Mouse (Mus musculus): ENCODE data around the gene Secisbp2. TPM values are rescaled to one million over a fixed set of nuclear protein-coding genes. Genes with fewer than 3 reads are reported as not detected.
"Not testable (repeated sequence)": the region's sequence is repeated elsewhere in the genome, so short reads cannot be mapped to it uniquely, and the experiment has no call there.

Gene Secisbp2
- total RNA-seq (2021) = 10 to 100 TPM in 1 of 2 experiments, 1 to 10 TPM in 1; 8.7 to 11.4 TPM
- long read RNA-seq, experiment 1, transcript Secisbp2-201 (17 exons, 3,328 nt) = major isoform, 5 of 12 reads
- long read RNA-seq, experiment 1, partial matches to known transcripts = 3 of 12 reads
- long read RNA-seq, experiment 1, other reads (novel, unspliced or antisense) = 4 of 12 reads
- long read RNA-seq, experiment 2, partial matches to known transcripts = 0 of 4 reads
- long read RNA-seq, experiment 2, other reads (novel, unspliced or antisense) = 3 of 4 reads

GRCm38 (mm10) chr13:51651408-51652064, at the start of gene Secisbp2:
Secisbp2 (plus strand) TSS chr13:51651697.
- DNase-seq = peak; percentile 92

GRCm38 (mm10) chr13:51602764-51603163, 48.7 kb upstream of the Secisbp2 start:
- DNase-seq = no peak

GRCm38 (mm10) chr13:51603221-51603893, 48.1 kb upstream of the Secisbp2 start:
- DNase-seq = peak; percentile 7

GRCm38 (mm10) chr13:51603894-51604244, 47.6 kb upstream of the Secisbp2 start:
- DNase-seq = no peak

GRCm38 (mm10) chr13:51609231-51609630, 42.3 kb upstream of the Secisbp2 start:
- no peak for DNase-seq

GRCm38 (mm10) chr13:51611060-51611459, 40.4 kb upstream of the Secisbp2 start:
- no peak for DNase-seq

- DNase-seq = no peak
Observed at GRCm38 (mm10) chr13:51611500-51611899, 40.0 kb upstream of the Secisbp2 start.

- no peak for DNase-seq
Observed at GRCm38 (mm10) chr13:51615815-51616214, 35.7 kb upstream of the Secisbp2 start.

- DNase-seq = no peak
Observed at GRCm38 (mm10) chr13:51616417-51617044, 35.0 kb upstream of the Secisbp2 start.

- no peak for DNase-seq
Observed at GRCm38 (mm10) chr13:51617306-51617705, 34.2 kb upstream of the Secisbp2 start.

GRCm38 (mm10) chr13:51617861-51618260, 33.6 kb upstream of the Secisbp2 start:
- DNase-seq = no peak

- no peak for DNase-seq
Observed at GRCm38 (mm10) chr13:51618602-51619001, 32.9 kb upstream of the Secisbp2 start.

- no peak for DNase-seq
Observed at GRCm38 (mm10) chr13:51622626-51623025, 28.9 kb upstream of the Secisbp2 start.

GRCm38 (mm10) chr13:51623678-51624077, 27.8 kb upstream of the Secisbp2 start:
- no peak for DNase-seq

- no peak for DNase-seq
Observed at GRCm38 (mm10) chr13:51628273-51628848, 23.1 kb upstream of the Secisbp2 start.

- no peak for DNase-seq
Observed at GRCm38 (mm10) chr13:51631354-51631992, 20.0 kb upstream of the Secisbp2 start.

- DNase-seq = no peak
Observed at GRCm38 (mm10) chr13:51632560-51633218, 18.8 kb upstream of the Secisbp2 start.

GRCm38 (mm10) chr13:51635384-51635783, 16.1 kb upstream of the Secisbp2 start:
- not testable (repeated sequence) for DNase-seq

GRCm38 (mm10) chr13:51638958-51639357, 12.5 kb upstream of the Secisbp2 start:
- DNase-seq = no peak

GRCm38 (mm10) chr13:51641424-51641823, 10.1 kb upstream of the Secisbp2 start:
- no peak for DNase-seq

GRCm38 (mm10) chr13:51642171-51642778, 9.2 kb upstream of the Secisbp2 start:
- DNase-seq = no peak

Measured in gastrocnemius, postnatal 25 days (tissue).